Mouse (Mus musculus) small intestine, adult 2 months (tissue): ENCODE measurements at regions not wholly inside any gene's neighbourhood (a gene's known extent, or its start where the extent isn't known, plus 50 kb on each side); places are given as distances from the start of the nearest gene placed in this dataset.

ENCODE experiments used
- CTCF ChIP-seq: fragments of 200-500 bp; IDR thresholded peaks from 2 replicates; pipeline ENCODE4 v1.5.1; 2012; ENCODE audit warnings: low read depth, mild to moderate bottlenecking, control low read depth, inconsistent platforms, low read length, moderate library complexity, mixed read lengths; ENCODE audit not compliant: insufficient replicate concordance, insufficient read length; ENCODE audit errors: extremely low read depth
- POLR2A ChIP-seq: fragments of 200-500 bp; IDR thresholded peaks from 2 replicates; pipeline ENCODE4 v1.6.1; 2012; ENCODE audit warnings: low read depth, mild to moderate bottlenecking, control low read depth, inconsistent platforms, low read length, moderate library complexity

GRCm38 (mm10) chr7:135924641-135925040, 208.5 kb upstream of the Mki67 start:
- TF ChIP-seq CTCF (no peak), POLR2A (no peak)
